7 mouse cellular contexts compared by ENCODE assay signal in genomic region chr12:8313270-8313771, GRCm38 (mm10). TPM values are rescaled to one million over a fixed set of nuclear protein-coding genes. Genes with fewer than 3 reads are reported as not detected.
DNase-seq lines count a peak whose midpoint lies in the region; ATAC-seq and TF ChIP-seq lines count a peak whose summit lies in the region.

Gene Hs1bp3, plus strand, starts transcription at chr12:8313432.

- peak within 1 kb of the TSS; percentile 31; the same call in 1 of the 2 replicates for H3K27ac ChIP-seq in intestine, postnatal 0 days (ENCODE audit: low read depth, low read length)
- no peak within 1 kb of the TSS for H3K27ac ChIP-seq in limb, embryonic 11.5 days (replicated peaks; ENCODE audit: low read depth, low read length)
- no peak within 1 kb of the TSS for H3K27ac ChIP-seq in midbrain, embryonic 13.5 days
- H3K27ac ChIP-seq in small intestine, adult 2 months (ENCODE audit: insufficient read depth, low read depth, low read length): no peak within 1 kb of the TSS

- H3K27me3 ChIP-seq in intestine, postnatal 0 days (replicated peaks; ENCODE audit: control insufficient read depth, insufficient read depth, low read length): peaks cover 10% of the 10 kb centered on the region; the same call in 1 of the 2 replicates
- peaks cover 7% of the 10 kb centered on the region for H3K27me3 ChIP-seq in limb, embryonic 11.5 days (ENCODE audit: control insufficient read depth, insufficient read depth, low read length)
- peaks cover 28% of the 10 kb centered on the region for H3K27me3 ChIP-seq in midbrain, embryonic 13.5 days
- peaks cover 3% of the 10 kb centered on the region; the same call in 1 of the 2 replicates for H3K27me3 ChIP-seq in small intestine, adult 2 months (ENCODE audit: control insufficient read depth, insufficient read depth, low read length)

- TF ChIP-seq CTCF in intestine, postnatal 0 days (IDR thresholded peaks at IDR 0.05; ENCODE audit: low read depth): peak; percentile 99
- peak; percentile 89 for TF ChIP-seq CTCF in small intestine, adult 2 months (IDR thresholded peaks at IDR 0.05; ENCODE audit: extremely low read depth, insufficient read length, insufficient replicate concordance, low read depth, low read length)

- peak within 1 kb of the TSS; percentile 67 for H3K9ac ChIP-seq in intestine, postnatal 0 days (ENCODE audit: low read depth, low read length)
- peak within 1 kb of the TSS; percentile 56 for H3K9ac ChIP-seq in limb, embryonic 11.5 days (ENCODE audit: low read length)
- peak within 1 kb of the TSS; percentile 73 for H3K9ac ChIP-seq in midbrain, embryonic 13.5 days (replicated peaks)

- peak; percentile 45; the same call in 1 of the 2 replicates for TF ChIP-seq POLR2A in small intestine, adult 2 months (IDR thresholded peaks at IDR 0.05; ENCODE audit: low read depth, low read length)

- H3K9me3 ChIP-seq in intestine, postnatal 0 days (ENCODE audit: control insufficient read depth): no peaks in the 10 kb centered on the region
- no peaks in the 10 kb centered on the region for H3K9me3 ChIP-seq in limb, embryonic 11.5 days (ENCODE audit: control insufficient read depth, low read length)
- no peaks in the 10 kb centered on the region for H3K9me3 ChIP-seq in midbrain, embryonic 13.5 days

- peaks cover 10% of the 10 kb centered on the region for H3K36me3 ChIP-seq in intestine, postnatal 0 days (ENCODE audit: control insufficient read depth, insufficient read depth)
- H3K36me3 ChIP-seq in limb, embryonic 11.5 days (ENCODE audit: control insufficient read depth, insufficient read depth, low read length): no peaks in the 10 kb centered on the region
- H3K36me3 ChIP-seq in midbrain, embryonic 13.5 days: peaks cover 6% of the 10 kb centered on the region
- H3K36me3 ChIP-seq in small intestine, adult 2 months (ENCODE audit: control insufficient read depth, insufficient read depth, low read length): no peaks in the 10 kb centered on the region

- H3K4me3 ChIP-seq in intestine, postnatal 0 days (ENCODE audit: low read depth, low read length): peak within 1 kb of the TSS; percentile 74
- peak within 1 kb of the TSS; percentile 52 for H3K4me3 ChIP-seq in limb, embryonic 11.5 days (ENCODE audit: low read depth, low read length)
- H3K4me3 ChIP-seq in midbrain, embryonic 13.5 days (replicated peaks): peak within 1 kb of the TSS; percentile 56
- peak within 1 kb of the TSS; percentile 78 for H3K4me3 ChIP-seq in small intestine, adult 2 months (ENCODE audit: low read depth, low read length)

- peak; percentile 69 for DNase-seq in adrenal gland, adult 8-10 months
- DNase-seq in embryo, embryonic 11.5 days (ENCODE audit: low read depth, low spot score): peak; percentile 78
- DNase-seq in gonadal fat pad, adult 2 months (ENCODE audit: low read depth): no peak
- DNase-seq in limb, embryonic 11.5 days (ENCODE audit: low spot score): peak; percentile 94

- H3K4me1 ChIP-seq in intestine, postnatal 0 days (replicated peaks; ENCODE audit: control insufficient read depth, insufficient read depth, low read length): no peaks in the 10 kb centered on the region
- H3K4me1 ChIP-seq in limb, embryonic 11.5 days (ENCODE audit: control insufficient read depth, insufficient read depth, low read length): no peaks in the 10 kb centered on the region
- peaks cover 19% of the 10 kb centered on the region for H3K4me1 ChIP-seq in midbrain, embryonic 13.5 days (replicated peaks)
- H3K4me1 ChIP-seq in small intestine, adult 2 months (ENCODE audit: control insufficient read depth, insufficient read depth, insufficient read length, low read length): peaks cover 10% of the 10 kb centered on the region

- peak; percentile 74 for ATAC-seq in intestine, postnatal 0 days
- ATAC-seq in limb, embryonic 11.5 days (ENCODE audit: insufficient number of reproducible peaks, low FRiP score, low TSS enrichment, low read depth): peak; percentile 80; the same call in 1 of the 2 replicates
- peak; percentile 91 for ATAC-seq in midbrain, embryonic 13.5 days

- peak within 1 kb of the TSS; percentile 85 for H3K4me2 ChIP-seq in intestine, postnatal 0 days (replicated peaks; ENCODE audit: low read depth)
- peak within 1 kb of the TSS; percentile 85 for H3K4me2 ChIP-seq in limb, embryonic 11.5 days (ENCODE audit: low read depth, severe bottlenecking)
- peak within 1 kb of the TSS; percentile 78 for H3K4me2 ChIP-seq in midbrain, embryonic 13.5 days (replicated peaks)

- under 1% methylated on average over 38 of the region's 38 CpGs for WGBS in intestine, postnatal 0 days
- under 1% methylated on average over 38 of the region's 38 CpGs for WGBS in limb, embryonic 11.5 days
- WGBS in midbrain, embryonic 13.5 days: under 1% methylated on average over 37 of the region's 38 CpGs
- WGBS in small intestine, adult 2 months: under 1% methylated on average over 38 of the region's 38 CpGs

RNA-seq across cellular contexts. Expression of gene Hs1bp3, which starts in this region (rescaled TPM):
- total RNA-seq in adrenal gland, adult 8-10 months (2022): 10 to 100 TPM; 18.4 to 33.8 (median 20.6) TPM
- polyA plus RNA-seq in gonadal fat pad, adult 2 months (2012; rRNA removed): 25.9 and 27.7 TPM in 2 replicates
- 20.5 and 22.2 TPM in 2 replicates for polyA plus RNA-seq in intestine, postnatal 0 days (2015; fragmentation: Nextera tagmentation; extraction: Ambion mirVana)
- polyA plus RNA-seq in limb, embryonic 11.5 days (2014; fragmentation: Nextera tagmentation; extraction: Ambion mirVana): 11.8 and 13.0 TPM in 2 replicates
- polyA plus RNA-seq in midbrain, embryonic 13.5 days (2015; fragmentation: Nextera tagmentation; extraction: Ambion mirVana): 7.7 and 9.0 TPM in 2 replicates
- polyA plus RNA-seq in small intestine, adult 2 months (2012; rRNA removed): 6.1 and 15.2 TPM in 2 replicates
